Mouse (Mus musculus): Measurements from ENCODE around the gene Rph3al.

- TF ChIP-seq ZC3H11A (IDR thresholded peaks at IDR 0.05; ENCODE audit: borderline replicate concordance, low read depth, low read length) (peak; percentile 97), MAFK (IDR thresholded peaks at IDR 0.05; ENCODE audit: insufficient read depth, low read depth, low read length) (no peak), HCFC1 (IDR thresholded peaks at IDR 0.05; ENCODE audit: borderline replicate concordance, insufficient read depth, low read length) (no peak), ZNF384 (IDR thresholded peaks at IDR 0.05; ENCODE audit: low read depth, low read length) (no peak)
Measured at GRCm38 (mm10) chr11:75781919-75782318, 156.3 kb downstream of the Rph3al start.
